Comparison of ENCODE assay signal across 8 mouse cellular contexts in the genomic region with DNA sequence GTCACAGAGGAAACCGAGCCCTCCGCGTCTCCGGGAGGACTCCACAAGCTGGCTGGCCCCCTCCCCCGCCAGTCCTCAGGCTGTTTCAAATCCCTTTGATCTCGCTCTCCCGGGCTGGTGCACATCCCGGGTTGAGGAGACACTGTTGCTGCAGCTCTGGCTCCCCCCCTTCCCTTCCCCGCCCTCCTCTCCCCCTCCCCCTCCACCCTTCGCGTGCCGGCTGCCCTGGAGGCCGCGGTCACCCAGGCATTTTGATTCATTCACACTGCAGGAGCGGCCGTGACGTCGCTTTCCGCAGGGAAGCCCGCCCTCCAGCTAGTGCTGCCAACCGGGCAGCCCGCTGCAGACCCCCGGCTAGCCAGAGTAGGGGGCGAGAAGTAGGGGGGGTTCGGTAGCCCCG. TPM values are rescaled to one million over a fixed set of nuclear protein-coding genes. Genes with fewer than 3 reads are reported as not detected.
DNase-seq lines count a peak whose midpoint lies in the region; ATAC-seq and TF ChIP-seq lines count a peak whose summit lies in the region.

No protein-coding gene starts in this region.

- peak overlapping the region; percentile 48 for H3K4me3 ChIP-seq in lung, postnatal 0 days (ENCODE audit: low read depth, low read length)
- peak overlapping the region; percentile 47 for H3K4me3 ChIP-seq in embryonic facial prominence, embryonic 12.5 days
- H3K4me3 ChIP-seq in hindbrain, postnatal 0 days (ENCODE audit: low read length), result peak overlapping the region; percentile 37
- H3K4me3 ChIP-seq in midbrain, embryonic 13.5 days (replicated peaks), result peak overlapping the region; percentile 43

- H3K27me3 ChIP-seq in lung, postnatal 0 days (replicated peaks; ENCODE audit: insufficient read depth, low read length), result peaks cover 82% of the 10 kb centered on the region
- peaks cover 86% of the 10 kb centered on the region for H3K27me3 ChIP-seq in embryonic facial prominence, embryonic 12.5 days
- H3K27me3 ChIP-seq in hindbrain, postnatal 0 days (ENCODE audit: insufficient read depth, low read length), result peaks cover 83% of the 10 kb centered on the region
- peaks cover 94% of the 10 kb centered on the region for H3K27me3 ChIP-seq in midbrain, embryonic 13.5 days

- no peaks in the 10 kb centered on the region for H3K9me3 ChIP-seq in lung, postnatal 0 days (ENCODE audit: low read length)
- no peaks in the 10 kb centered on the region for H3K9me3 ChIP-seq in embryonic facial prominence, embryonic 12.5 days
- no peaks in the 10 kb centered on the region for H3K9me3 ChIP-seq in hindbrain, postnatal 0 days (ENCODE audit: low read length)
- no peaks in the 10 kb centered on the region for H3K9me3 ChIP-seq in midbrain, embryonic 13.5 days

- TF ChIP-seq CTCF in lung, postnatal 0 days (IDR thresholded peaks at IDR 0.05), result no peak
- no peak for TF ChIP-seq CTCF in hindbrain, postnatal 0 days (IDR thresholded peaks at IDR 0.05; ENCODE audit: low read depth)

- no peak overlapping the region for H3K27ac ChIP-seq in lung, postnatal 0 days (ENCODE audit: low read length)
- H3K27ac ChIP-seq in embryonic facial prominence, embryonic 12.5 days, result no peak overlapping the region
- no peak overlapping the region for H3K27ac ChIP-seq in hindbrain, postnatal 0 days
- H3K27ac ChIP-seq in midbrain, embryonic 13.5 days, result no peak overlapping the region

- no peak for TF ChIP-seq EP300 in lung, postnatal 0 days (IDR thresholded peaks at IDR 0.05)

- ATAC-seq in lung, postnatal 0 days, result peak; percentile 12; the same call in 1 of the 2 replicates
- 0 out of 2 replicates have a peak, but pooled peaks have one; percentile 47 for ATAC-seq in embryonic facial prominence, embryonic 12.5 days (ENCODE audit: insufficient number of reproducible peaks, insufficient read depth, low FRiP score, low TSS enrichment)
- ATAC-seq in hindbrain, postnatal 0 days, result peak; percentile 55
- ATAC-seq in midbrain, embryonic 13.5 days, result peak; percentile 77

- no peak for DNase-seq in lung, postnatal 0 days (ENCODE audit: low spot score)
- DNase-seq in lung, postnatal 4 days, result no peak
- DNase-seq in hindbrain, postnatal 0 days (ENCODE audit: low spot score), result peak; percentile 18
- DNase-seq in yolk sac, embryonic 10.5 days (ENCODE audit: low spot score), result peak; percentile 54
- DNase-seq in adrenal gland, postnatal 4 days (ENCODE audit: low spot score in 2 of 2), result no peak
- DNase-seq in frontal cortex, postnatal 36 days (ENCODE audit: low spot score in 2 of 2), result no peak

- no peaks in the 10 kb centered on the region for H3K36me3 ChIP-seq in lung, postnatal 0 days (ENCODE audit: insufficient read depth, low read length)
- H3K36me3 ChIP-seq in embryonic facial prominence, embryonic 12.5 days, result no peaks in the 10 kb centered on the region
- no peaks in the 10 kb centered on the region for H3K36me3 ChIP-seq in hindbrain, postnatal 0 days (ENCODE audit: insufficient read depth, low read length)
- no peaks in the 10 kb centered on the region for H3K36me3 ChIP-seq in midbrain, embryonic 13.5 days

- no peak overlapping the region for H3K9ac ChIP-seq in lung, postnatal 0 days (replicated peaks; ENCODE audit: low read depth)
- peak overlapping the region; percentile 24; the same call in 1 of the 2 replicates for H3K9ac ChIP-seq in embryonic facial prominence, embryonic 12.5 days
- 0 out of 2 replicates have a peak overlapping the region, but pooled peaks have one; percentile 17 for H3K9ac ChIP-seq in hindbrain, postnatal 0 days (replicated peaks; ENCODE audit: low read length)
- peak overlapping the region; percentile 36; the same call in 1 of the 2 replicates for H3K9ac ChIP-seq in midbrain, embryonic 13.5 days (replicated peaks)

- H3K4me2 ChIP-seq in lung, postnatal 0 days (replicated peaks; ENCODE audit: low read depth, low read length), result peak overlapping the region; percentile 95
- H3K4me2 ChIP-seq in embryonic facial prominence, embryonic 12.5 days (replicated peaks), result peak overlapping the region; percentile 92
- peak overlapping the region; percentile 72 for H3K4me2 ChIP-seq in hindbrain, postnatal 0 days (ENCODE audit: low read depth, low read length)
- peak overlapping the region; percentile 72 for H3K4me2 ChIP-seq in midbrain, embryonic 13.5 days (replicated peaks)

- WGBS in lung, postnatal 0 days, result 0% methylated on average over 17 of the region's 26 CpGs
- under 1% methylated on average over 26 of the region's 26 CpGs for WGBS in embryonic facial prominence, embryonic 12.5 days
- under 1% methylated on average over 25 of the region's 26 CpGs for WGBS in hindbrain, postnatal 0 days
- WGBS in midbrain, embryonic 13.5 days, result under 1% methylated on average over 26 of the region's 26 CpGs

- peaks cover 21% of the 10 kb centered on the region; the same call in 1 of the 2 replicates for H3K4me1 ChIP-seq in lung, postnatal 0 days (ENCODE audit: insufficient read depth, low read depth, low read length)
- peaks cover 28% of the 10 kb centered on the region for H3K4me1 ChIP-seq in embryonic facial prominence, embryonic 12.5 days
- H3K4me1 ChIP-seq in hindbrain, postnatal 0 days (ENCODE audit: insufficient read depth, low read length), result peaks cover 7% of the 10 kb centered on the region; the same call in 1 of the 2 replicates
- H3K4me1 ChIP-seq in midbrain, embryonic 13.5 days (replicated peaks), result peaks cover 36% of the 10 kb centered on the region

RNA-seq across cellular contexts. Expression of gene Lhx4, which starts 9.5 kb away (rescaled TPM):
- polyA plus RNA-seq in lung, postnatal 0 days (2015; fragmentation: Nextera tagmentation; extraction: Ambion mirVana), result not detected in 2 replicates
- polyA plus RNA-seq in embryonic facial prominence, embryonic 12.5 days (2016; fragmentation: Nextera tagmentation; extraction: Ambion mirVana), result 0.04 and 0.14 TPM in 2 replicates
- 2.2 and 4.3 TPM in 2 replicates for total RNA-seq in hindbrain, postnatal 0 days (2014; rRNA removed)
- polyA plus RNA-seq in hindbrain, postnatal 0 days (2015; fragmentation: Nextera tagmentation; extraction: Ambion mirVana), result 1.6 and 1.8 TPM in 2 replicates
- polyA plus RNA-seq in midbrain, embryonic 13.5 days (2015; fragmentation: Nextera tagmentation; extraction: Ambion mirVana), result 3.0 and 4.3 TPM in 2 replicates
- under 1 TPM; 0.06 TPM for total RNA-seq in adrenal gland, postnatal 4 days (2021)

Comparison
In these comparisons a context has a peak if more than half of its experiments do, and no peak if none do; other contexts are left out.
1. ATAC-seq: peak in every context shown above with its lines; median percentile 77 in midbrain, embryonic 13.5 days; 55 in hindbrain, postnatal 0 days; 47 in embryonic facial prominence, embryonic 12.5 days; 12 in lung, postnatal 0 days.
2. DNase-seq: peak in hindbrain, postnatal 0 days (single experiment) and yolk sac, embryonic 10.5 days (single experiment); none in lung, postnatal 0 days (single experiment), lung, postnatal 4 days (0 of 2), adrenal gland, postnatal 4 days (0 of 2) and frontal cortex, postnatal 36 days (0 of 2).
3. Peak in every context shown above with its lines, with median percentiles within 50 percentile points of each other: H3K4me2 ChIP-seq and H3K4me3 ChIP-seq.